Mouse (Mus musculus): ENCODE results near the gene Olfr958. TPM values are rescaled to one million over a fixed set of nuclear protein-coding genes. Genes with fewer than 3 reads are reported as not detected.

Gene Olfr958
- total RNA-seq (2021) = not detected
- long read RNA-seq, experiment 1 = 0 reads
- long read RNA-seq, experiment 2 = 0 reads

- TF ChIP-seq CTCF (IDR thresholded peaks at IDR 0.05) = no peak
- Histone ChIP-seq H3K4me3 (no peak within 1 kb of the TSS), H3K27ac (no peak within 1 kb of the TSS)
- DNase-seq = no peak
- intact Hi-C loops (cut with DNase I) = no loop called here
These were observed at the start of gene Olfr958 for GRCm38 (mm10) chr9:39553946-39554345. TSS of gene Olfr958 (minus strand) at chr9:39554054.

- DNase-seq = peak; percentile 23
- Histone ChIP-seq H3K27ac (no peak overlapping the region), H3K4me3 (peak overlapping the region; percentile 65)
- no peak for TF ChIP-seq CTCF (IDR thresholded peaks at IDR 0.05)
- intact Hi-C loops (cut with DNase I) = no loop called here
These were observed 49.5 kb upstream of the Olfr958 start for GRCm38 (mm10) chr9:39603333-39603845.

GRCm38 (mm10) chr9:39602536-39603332 is 48.9 kb upstream of the Olfr958 start:
- no peak overlapping the region for H3K27ac ChIP-seq
- intact Hi-C loops (cut with DNase I) = no loop called here
- no peak for TF ChIP-seq CTCF (IDR thresholded peaks at IDR 0.05)
- peak; percentile 13 for DNase-seq
- H3K4me3 ChIP-seq = peak overlapping the region; percentile 65

- H3K27ac ChIP-seq = no peak overlapping the region
- intact Hi-C loops (cut with DNase I) = no loop called here
- no peak overlapping the region for H3K4me3 ChIP-seq
- DNase-seq = no peak
- TF ChIP-seq CTCF (IDR thresholded peaks at IDR 0.05) = no peak
These were observed 23.2 kb upstream of the Olfr958 start for GRCm38 (mm10) chr9:39577050-39577449.

- TF ChIP-seq CTCF (IDR thresholded peaks at IDR 0.05) = no peak
- H3K27ac ChIP-seq = no peak within 1 kb of the TSS
- no peak within 1 kb of the TSS for H3K4me3 ChIP-seq
- intact Hi-C loops (cut with DNase I) = no loop called here
- DNase-seq = no peak
These were observed 21.6 kb upstream of the Olfr958 start, which contains the start of gene Olfr959 for GRCm38 (mm10) chr9:39575469-39575868. TSS of gene Olfr959 (minus strand) at chr9:39575569.

- no peak for DNase-seq
- H3K4me3 ChIP-seq = no peak overlapping the region
- intact Hi-C loops (cut with DNase I) = no loop called here
- TF ChIP-seq CTCF (IDR thresholded peaks at IDR 0.05) = no peak
- H3K27ac ChIP-seq = no peak overlapping the region
These were observed 4.4 kb upstream of the Olfr958 start for GRCm38 (mm10) chr9:39558349-39558647.

- H3K4me3 ChIP-seq = no peak overlapping the region
- no peak for TF ChIP-seq CTCF (IDR thresholded peaks at IDR 0.05)
- intact Hi-C loops (cut with DNase I) = no loop called here
- no peak overlapping the region for H3K27ac ChIP-seq
- no peak for DNase-seq
These were observed 3.9 kb upstream of the Olfr958 start for GRCm38 (mm10) chr9:39557529-39558348.

- intact Hi-C loops (cut with DNase I) = no loop called here
- no peak for TF ChIP-seq CTCF (IDR thresholded peaks at IDR 0.05)
- DNase-seq = no peak
- Histone ChIP-seq H3K4me3 (no peak overlapping the region), H3K27ac (no peak overlapping the region)
These were observed 3.0 kb downstream of the Olfr958 start for GRCm38 (mm10) chr9:39550806-39551205.

GRCm38 (mm10) chr9:39523616-39524285 is 30.1 kb downstream of the Olfr958 start:
- DNase-seq = no peak

GRCm38 (mm10) chr9:39518595-39518994 is 35.3 kb downstream of the Olfr958 start:
- Histone ChIP-seq H3K4me3 (no peak overlapping the region), H3K27ac (no peak overlapping the region)
- no peak for DNase-seq
- intact Hi-C loops (cut with DNase I) = no loop called here
- no peak for TF ChIP-seq CTCF (IDR thresholded peaks at IDR 0.05)

More at GRCm38 (mm10) chr9:39523616-39524285, 30.1 kb downstream of the Olfr958 start:
- Histone ChIP-seq H3K27ac (no peak overlapping the region), H3K4me3 (no peak overlapping the region)
- intact Hi-C loops (cut with DNase I) = no loop called here
- TF ChIP-seq CTCF (IDR thresholded peaks at IDR 0.05) = no peak

- TF ChIP-seq CTCF (IDR thresholded peaks at IDR 0.05) = no peak
- intact Hi-C loops (cut with DNase I) = no loop called here
- Histone ChIP-seq H3K27ac (no peak within 1 kb of the TSS), H3K4me3 (no peak within 1 kb of the TSS)
- no peak for DNase-seq
These were observed 38.3 kb downstream of the Olfr958 start, which contains the start of gene Olfr957 for GRCm38 (mm10) chr9:39515531-39515930. TSS of gene Olfr957 (minus strand) at chr9:39515809.

GRCm38 (mm10) chr9:39509412-39509811 is 44.4 kb downstream of the Olfr958 start:
- intact Hi-C loops (cut with DNase I) = loop anchor here (1.0 kb wide), 1 partner anchor 101 kb away; the partner anchor contains the start of gene Olfr148

More at GRCm38 (mm10) chr9:39509412-39509811, 44.4 kb downstream of the Olfr958 start:
- no peak for DNase-seq
- Histone ChIP-seq H3K4me3 (no peak overlapping the region), H3K27ac (no peak overlapping the region)
- no peak for TF ChIP-seq CTCF (IDR thresholded peaks at IDR 0.05)
